Mouse (Mus musculus): ENCODE measurements around the gene Gje1. TPM values are rescaled to one million over a fixed set of nuclear protein-coding genes. Genes with fewer than 3 reads are reported as not detected.

The Gje1 gene
- total RNA-seq (2014; rRNA removed) (not detected in 2 replicates), polyA plus RNA-seq (2012; rRNA removed) (not detected in 2 replicates)

DNA sequence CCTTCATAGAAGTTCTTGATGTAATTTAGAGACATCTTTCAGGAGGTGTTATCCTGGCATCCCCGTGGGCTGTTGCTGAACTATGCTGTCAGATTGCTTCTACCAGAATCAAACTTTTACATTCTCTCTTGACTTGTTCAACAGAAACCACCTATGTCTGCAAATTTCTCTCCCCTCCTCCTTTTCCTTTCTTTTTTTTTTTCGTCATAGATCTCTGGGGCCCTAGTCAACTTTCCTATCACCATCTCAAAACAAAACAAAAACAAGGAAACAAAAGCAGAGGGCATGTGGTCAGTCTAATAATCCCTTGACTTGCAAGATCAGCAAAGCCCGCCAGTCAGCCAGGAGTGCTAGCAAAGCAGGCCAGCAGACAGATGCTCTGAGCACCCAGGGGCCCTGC lies at the start of gene Gje1:
Gene Gje1 (minus strand): TSS at position 101 of the 400 bp plus-strand sequence.
- DNase-seq (ENCODE audit: extremely low read depth, low read depth, low spot score), result no peak
- Histone ChIP-seq H3K9ac (ENCODE audit: low read depth, low read length) (no peak within 1 kb of the TSS), H3K4me1 (ENCODE audit: control insufficient read depth, insufficient read depth, low read length) (no peaks in the 10 kb centered on the region), H3K36me3 (ENCODE audit: control insufficient read depth, insufficient read depth, low read length) (no peaks in the 10 kb centered on the region), H3K4me3 (ENCODE audit: insufficient read depth, low read depth, low read length) (no peak within 1 kb of the TSS), H3K27ac (replicated peaks; ENCODE audit: insufficient read depth, low read depth, low read length) (no peak within 1 kb of the TSS), H3K79me2 (ENCODE audit: control insufficient read depth, insufficient read depth, low read length) (no peaks in the 10 kb centered on the region), H3K27me3 (ENCODE audit: control insufficient read depth, insufficient read depth, low read length) (no peaks in the 10 kb centered on the region)
- 57% methylated on average over 3 of the region's 3 CpGs for WGBS
- TF ChIP-seq POLR2A (IDR thresholded peaks at IDR 0.05; ENCODE audit: extremely low read depth, insufficient read depth, low read length), result no peak
- TF ChIP-seq CTCF (IDR thresholded peaks at IDR 0.05; ENCODE audit: low read depth, low read length), result no peak

DNA sequence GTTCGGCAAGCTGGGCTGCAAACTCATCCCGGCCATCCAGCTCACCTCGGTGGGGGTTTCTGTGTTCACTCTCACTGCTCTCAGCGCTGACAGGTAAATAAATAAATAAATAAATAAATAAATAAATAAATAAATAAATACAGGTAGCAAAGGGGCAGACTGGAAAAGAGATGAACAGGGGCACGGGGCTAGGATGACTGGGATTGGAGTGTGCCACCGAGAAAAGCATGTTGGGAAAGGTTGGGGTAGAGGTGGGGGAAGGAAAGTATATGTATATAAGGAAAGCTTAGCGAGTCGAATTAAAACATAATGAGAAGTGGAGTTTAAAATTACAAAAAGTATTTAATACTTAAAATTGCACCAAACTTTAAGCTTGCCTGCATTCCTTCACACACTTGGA lies 42.6 kb upstream of the Gje1 start:
- no peaks in the 10 kb centered on the region for H3K79me2 ChIP-seq (ENCODE audit: control insufficient read depth, insufficient read depth, low read length)
- H3K9ac ChIP-seq (ENCODE audit: low read depth, low read length), result no peak overlapping the region
- H3K27ac ChIP-seq (replicated peaks; ENCODE audit: insufficient read depth, low read depth, low read length), result no peak overlapping the region
- DNase-seq (ENCODE audit: extremely low read depth, low read depth, low spot score), result no peak
- WGBS, result 23% methylated on average over 8 of the region's 8 CpGs
- no peaks in the 10 kb centered on the region for H3K36me3 ChIP-seq (ENCODE audit: control insufficient read depth, insufficient read depth, low read length)
- H3K27me3 ChIP-seq (ENCODE audit: control insufficient read depth, insufficient read depth, low read length), result no peaks in the 10 kb centered on the region
- H3K4me1 ChIP-seq (ENCODE audit: control insufficient read depth, insufficient read depth, low read length), result no peaks in the 10 kb centered on the region
- H3K4me3 ChIP-seq (ENCODE audit: insufficient read depth, low read depth, low read length), result no peak overlapping the region
- TF ChIP-seq POLR2A (IDR thresholded peaks at IDR 0.05; ENCODE audit: extremely low read depth, insufficient read depth, low read length) (no peak), CTCF (IDR thresholded peaks at IDR 0.05; ENCODE audit: low read depth, low read length) (no peak)

GRCm38 (mm10) chr10:14759665-14760558 lies 41.9 kb upstream of the Gje1 start:
- WGBS, result 5% methylated on average over 35 of the region's 35 CpGs

DNA sequence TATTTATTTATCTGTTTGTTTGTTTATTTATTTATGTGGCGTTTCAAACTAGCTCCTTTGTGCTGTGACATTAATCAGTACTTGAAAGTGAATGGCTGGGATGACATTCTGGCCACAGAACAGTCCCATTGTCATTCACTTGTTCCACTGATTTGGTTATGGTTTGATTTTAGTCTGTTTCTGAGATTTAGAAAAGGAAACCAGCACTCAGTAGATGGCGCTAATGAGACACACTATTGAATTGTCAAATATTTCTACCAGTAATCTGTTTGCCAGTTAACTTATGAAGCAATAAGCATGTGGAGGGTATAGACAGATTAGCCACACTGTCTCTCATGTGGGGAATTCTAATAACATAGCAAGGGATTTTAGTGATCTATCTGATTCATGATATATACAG lies 16.3 kb upstream of the Gje1 start:
- no peaks in the 10 kb centered on the region for H3K79me2 ChIP-seq (ENCODE audit: control insufficient read depth, insufficient read depth, low read length)
- H3K4me1 ChIP-seq (ENCODE audit: control insufficient read depth, insufficient read depth, low read length), result no peaks in the 10 kb centered on the region
- H3K27ac ChIP-seq (replicated peaks; ENCODE audit: insufficient read depth, low read depth, low read length), result no peak overlapping the region
- TF ChIP-seq POLR2A (IDR thresholded peaks at IDR 0.05; ENCODE audit: extremely low read depth, insufficient read depth, low read length) (no peak), CTCF (IDR thresholded peaks at IDR 0.05; ENCODE audit: low read depth, low read length) (peak; percentile 45)
- no peaks in the 10 kb centered on the region for H3K36me3 ChIP-seq (ENCODE audit: control insufficient read depth, insufficient read depth, low read length)
- H3K9ac ChIP-seq (ENCODE audit: low read depth, low read length), result no peak overlapping the region
- WGBS, result 8% methylated on average over 2 of the region's 2 CpGs
- DNase-seq (ENCODE audit: extremely low read depth, low read depth, low spot score), result peak; percentile 51
- H3K27me3 ChIP-seq (ENCODE audit: control insufficient read depth, insufficient read depth, low read length), result no peaks in the 10 kb centered on the region
- no peak overlapping the region for H3K4me3 ChIP-seq (ENCODE audit: insufficient read depth, low read depth, low read length)

More at GRCm38 (mm10) chr10:14759665-14760558, 41.9 kb upstream of the Gje1 start:
- Histone ChIP-seq H3K4me1 (ENCODE audit: control insufficient read depth, insufficient read depth, low read length) (no peaks in the 10 kb centered on the region), H3K36me3 (ENCODE audit: control insufficient read depth, insufficient read depth, low read length) (no peaks in the 10 kb centered on the region), H3K27ac (replicated peaks; ENCODE audit: insufficient read depth, low read depth, low read length) (no peak overlapping the region), H3K4me3 (ENCODE audit: insufficient read depth, low read depth, low read length) (no peak overlapping the region), H3K9ac (ENCODE audit: low read depth, low read length) (no peak overlapping the region), H3K79me2 (ENCODE audit: control insufficient read depth, insufficient read depth, low read length) (no peaks in the 10 kb centered on the region), H3K27me3 (ENCODE audit: control insufficient read depth, insufficient read depth, low read length) (no peaks in the 10 kb centered on the region)
- DNase-seq (ENCODE audit: extremely low read depth, low read depth, low spot score), result no peak
- no peak for TF ChIP-seq CTCF (IDR thresholded peaks at IDR 0.05; ENCODE audit: low read depth, low read length)
- TF ChIP-seq POLR2A (IDR thresholded peaks at IDR 0.05; ENCODE audit: extremely low read depth, insufficient read depth, low read length), result no peak

DNA sequence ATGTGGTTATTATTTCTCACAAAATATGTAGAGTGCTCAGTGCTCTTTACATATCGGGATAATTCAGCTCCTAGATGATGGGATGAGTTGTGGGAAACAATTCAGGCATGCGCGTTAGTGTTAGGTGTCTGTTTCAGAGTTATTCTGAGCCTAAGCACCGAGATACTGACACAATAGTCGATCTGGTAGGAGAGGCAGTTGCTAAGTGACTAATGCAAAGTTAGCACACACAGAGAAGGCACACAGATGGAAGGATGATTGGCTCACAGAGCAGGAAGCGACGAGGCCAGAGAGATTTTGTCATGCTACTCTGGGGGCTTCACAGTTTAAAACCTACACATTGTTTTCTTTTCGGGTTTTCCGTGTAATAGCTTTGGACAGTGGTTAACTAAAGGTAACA lies 7.7 kb upstream of the Gje1 start:
- no peaks in the 10 kb centered on the region for H3K27me3 ChIP-seq (ENCODE audit: control insufficient read depth, insufficient read depth, low read length)
- H3K4me3 ChIP-seq (ENCODE audit: insufficient read depth, low read depth, low read length), result no peak overlapping the region
- no peak overlapping the region for H3K27ac ChIP-seq (replicated peaks; ENCODE audit: insufficient read depth, low read depth, low read length)
- no peaks in the 10 kb centered on the region for H3K79me2 ChIP-seq (ENCODE audit: control insufficient read depth, insufficient read depth, low read length)
- DNase-seq (ENCODE audit: extremely low read depth, low read depth, low spot score), result no peak
- no peaks in the 10 kb centered on the region for H3K4me1 ChIP-seq (ENCODE audit: control insufficient read depth, insufficient read depth, low read length)
- 72% methylated on average over 9 of the region's 9 CpGs for WGBS
- H3K9ac ChIP-seq (ENCODE audit: low read depth, low read length), result no peak overlapping the region
- TF ChIP-seq POLR2A (IDR thresholded peaks at IDR 0.05; ENCODE audit: extremely low read depth, insufficient read depth, low read length), result no peak
- TF ChIP-seq CTCF (IDR thresholded peaks at IDR 0.05; ENCODE audit: low read depth, low read length), result no peak
- no peaks in the 10 kb centered on the region for H3K36me3 ChIP-seq (ENCODE audit: control insufficient read depth, insufficient read depth, low read length)

Measured in liver, adult 2 months (tissue).